Mouse (Mus musculus): ENCODE measurements around the gene Zfp644.

DNA sequence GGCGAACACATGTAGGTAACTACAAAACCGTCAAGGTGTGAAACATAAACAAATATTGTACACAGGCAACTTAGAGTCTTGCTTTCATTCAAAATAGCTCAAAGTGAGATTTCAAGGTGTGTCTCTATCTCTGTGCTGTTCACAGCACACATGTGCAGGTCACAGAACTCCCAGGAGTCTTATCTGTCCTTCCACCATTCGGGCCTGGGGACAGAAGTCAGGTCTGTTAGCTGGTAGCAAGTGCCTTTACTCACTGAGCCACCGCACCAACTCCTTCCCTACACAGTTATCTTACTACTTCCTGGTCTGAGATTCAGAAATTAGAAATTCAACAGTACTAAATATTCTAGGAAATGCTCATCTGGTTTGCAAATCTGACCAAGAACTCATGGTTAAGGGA, 53.7 kb downstream of the Zfp644 start:
- TF ChIP-seq HCFC1 (IDR thresholded peaks at IDR 0.05; ENCODE audit: borderline replicate concordance, insufficient read depth, low read length) (no peak), ZNF384 (IDR thresholded peaks at IDR 0.05; ENCODE audit: low read depth, low read length) (no peak), ZC3H11A (IDR thresholded peaks at IDR 0.05; ENCODE audit: borderline replicate concordance, low read depth, low read length) (no peak), MAFK (IDR thresholded peaks at IDR 0.05; ENCODE audit: insufficient read depth, low read depth, low read length) (no peak)
